Mouse (Mus musculus) ES-E14 (cell line): Measurements from ENCODE around the gene Schip1. TPM values are rescaled to one million over a fixed set of nuclear protein-coding genes. Genes with fewer than 3 reads are reported as not detected.

Experiments used
- DNase-seq: peaks from one replicate; pipeline ENCODE4 v3.0.0-alpha.2; 2013; ENCODE audit warnings: low read depth, low spot score
- H3K27ac ChIP-seq: 2 replicates; pipeline ENCODE4 v1.5.1; 2012; ENCODE audit warnings: low read depth, mild to moderate bottlenecking, low read length, moderate library complexity, mixed read lengths; ENCODE audit not compliant: poor library complexity, insufficient read depth, severe bottlenecking
- H3K36me3 ChIP-seq: 2 replicates; pipeline ENCODE4 v1.6.1; 2012; ENCODE audit warnings: mild to moderate bottlenecking, low read length, moderate library complexity, mixed read lengths; ENCODE audit not compliant: control insufficient read depth, poor library complexity, insufficient read depth, severe bottlenecking
- H3K4me1 ChIP-seq, 2 experiments: fragments of 150-350 bp in 1 of 2; sonication (generic) in 1 of 2; 2 replicates each; pipeline ENCODE4 v1.6.1; 2012; ENCODE audit warnings: low read length in 2 of 2, mild to moderate bottlenecking in 1 of 2, mixed read lengths in 1 of 2; ENCODE audit not compliant: control insufficient read depth in 2 of 2, insufficient read depth in 2 of 2, poor library complexity in 1 of 2
- H3K4me3 ChIP-seq, 2 experiments: fragments of 150-350 bp in 1 of 2; sonication (generic) in 1 of 2; 2 replicates each; pipeline ENCODE4 v1.5.1; 2012; ENCODE audit warnings: low read length in 2 of 2, low read depth in 1 of 2, mild to moderate bottlenecking in 1 of 2, mixed read lengths in 1 of 2; ENCODE audit not compliant: insufficient read depth in 1 of 2, poor library complexity in 1 of 2, severe bottlenecking in 1 of 2
- H3K9ac ChIP-seq: 2 replicates; pipeline ENCODE4 v1.6.1; 2012; ENCODE audit warnings: low read depth, mild to moderate bottlenecking, low read length, mixed read lengths; ENCODE audit not compliant: poor library complexity, insufficient read depth, severe bottlenecking
- H3K9me3 ChIP-seq: fragments of 150-350 bp; sonication (generic); 2 replicates; pipeline ENCODE4 v1.6.1; 2012; ENCODE audit warnings: low read depth, mild to moderate bottlenecking, low read length; ENCODE audit not compliant: control insufficient read depth, insufficient read depth
- CHD2 ChIP-seq: IDR thresholded peaks from 2 replicates; pipeline ENCODE4 v1.6.1; 2014; ENCODE audit warnings: mild to moderate bottlenecking, low read depth, low read length, inconsistent platforms
- HCFC1 ChIP-seq: IDR thresholded peaks from 2 replicates; pipeline ENCODE4 v1.6.1; 2012; ENCODE audit warnings: low read length, inconsistent platforms, borderline replicate concordance; ENCODE audit not compliant: insufficient read depth
- MAFK ChIP-seq: IDR thresholded peaks from 2 replicates; pipeline ENCODE4 v1.6.1; 2014; ENCODE audit warnings: mild to moderate bottlenecking, low read depth, low read length, inconsistent platforms; ENCODE audit not compliant: insufficient read depth
- ZC3H11A ChIP-seq: IDR thresholded peaks from 2 replicates; pipeline ENCODE4 v1.6.1; 2012; ENCODE audit warnings: low read depth, mild to moderate bottlenecking, inconsistent platforms, low read length, borderline replicate concordance
- ZNF384 ChIP-seq: IDR thresholded peaks from 2 replicates; pipeline ENCODE4 v1.6.1; 2012; ENCODE audit warnings: low read depth, low read length, inconsistent platforms
- in situ Hi-C, 2 experiments: fragments of 600-800 bp; cut with MboI; formaldehyde crosslinking; loops; one replicate each; pipeline ENCODE4 v1.15.1; 2025; ENCODE audit warnings: low sequenced_read_pairs in 2 of 2, inconsistent platforms in 1 of 2; ENCODE audit not compliant: unreplicated experiment in 2 of 2
- total RNA-seq: library from RNA; depleted of rRNA; stranded (reverse); fragments of 300-350 nt; gene quantifications from 2 replicates; pipeline ENCODE4 v1.2.3, GENCODE M21; 2012

Schip1 gene
- total RNA-seq, 1 experiment: 38.3 TPM

GRCm38 (mm10) chr3:68623036-68623435, 558.4 kb downstream of the Schip1 start:
- no peak overlapping the region for H3K4me3 ChIP-seq
- H3K4me1 ChIP-seq: peaks cover 0 to 3% of the 10 kb centered on the region in 2 experiments; a peak in 1 of 4 replicates
- no peak overlapping the region for H3K9ac ChIP-seq
- H3K36me3 ChIP-seq: peaks cover 38% of the 10 kb centered on the region
- no peaks in the 10 kb centered on the region for H3K9me3 ChIP-seq
- no peak for TF ChIP-seq MAFK
- TF ChIP-seq ZC3H11A: no peak
- no peak for TF ChIP-seq CHD2
- no peak for TF ChIP-seq ZNF384
- no peak for TF ChIP-seq HCFC1
- no peak for DNase-seq
- no peak overlapping the region for H3K27ac ChIP-seq
- in situ Hi-C loops: no loop called here

DNA sequence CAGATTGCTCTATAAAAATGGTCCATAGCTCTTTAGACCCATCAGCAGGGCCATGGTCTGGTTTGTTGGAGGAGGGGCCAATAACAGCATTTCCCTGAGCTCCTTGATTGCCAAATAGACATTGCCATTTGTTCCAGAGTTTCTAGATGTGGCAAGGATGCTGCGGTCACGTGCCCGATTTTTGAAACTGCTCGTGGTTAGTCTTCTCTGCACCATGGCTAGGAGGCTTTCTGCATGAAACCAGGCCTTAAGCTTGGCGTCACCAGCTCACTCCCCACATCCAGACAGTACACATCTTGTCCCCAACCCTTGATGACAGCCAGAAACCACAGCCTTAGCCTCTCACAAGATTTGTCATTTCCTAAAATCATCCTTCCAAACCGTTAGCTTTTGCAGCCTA, 559.9 kb downstream of the Schip1 start:
- Histone ChIP-seq H3K9me3 (no peaks in the 10 kb centered on the region), H3K9ac (no peak overlapping the region), H3K36me3 (peaks cover 34% of the 10 kb centered on the region)

DNA sequence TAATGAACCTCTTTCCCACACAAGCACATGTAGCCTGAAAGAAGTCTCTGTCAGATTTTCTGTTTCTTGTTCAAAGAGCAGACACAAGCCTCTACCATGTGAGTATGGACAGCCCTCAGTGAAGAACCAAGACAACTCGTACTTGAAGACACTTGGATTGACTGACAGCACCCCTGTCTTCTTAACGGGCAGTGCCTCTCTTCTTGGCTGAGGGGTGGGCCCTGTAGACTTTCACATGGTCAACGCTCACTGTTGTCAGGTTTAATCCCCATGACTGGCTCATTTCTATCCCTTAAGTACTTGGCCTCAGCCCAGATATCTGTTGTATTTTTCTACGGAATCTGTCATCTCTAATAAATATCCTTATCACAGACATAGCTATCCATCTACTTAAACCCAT, 565.7 kb downstream of the Schip1 start:
- Histone ChIP-seq H3K36me3 (peaks cover 13% of the 10 kb centered on the region), H3K4me3 (no peak overlapping the region), H3K4me1 (no peaks in the 10 kb centered on the region), H3K27ac (no peak overlapping the region), H3K9me3 (no peaks in the 10 kb centered on the region), H3K9ac (no peak overlapping the region)
- no peak for TF ChIP-seq CHD2
- no peak for TF ChIP-seq HCFC1
- TF ChIP-seq ZNF384: no peak
- in situ Hi-C loops: no loop called here
- DNase-seq: no peak

More for the DNA sequence above, 559.9 kb downstream of the Schip1 start:
- Histone ChIP-seq H3K4me1 (no peaks in the 10 kb centered on the region), H3K4me3 (no peak overlapping the region), H3K27ac (no peak overlapping the region)
- no peak for DNase-seq
- in situ Hi-C loops: no loop called here
- TF ChIP-seq ZNF384 (no peak), ZC3H11A (no peak), HCFC1 (no peak), CHD2 (no peak), MAFK (no peak)

- H3K4me1 ChIP-seq: no peaks in the 10 kb centered on the region
- no peak overlapping the region for H3K27ac ChIP-seq
- no peak for DNase-seq
- H3K36me3 ChIP-seq: peaks cover 9% of the 10 kb centered on the region
- TF ChIP-seq HCFC1 (no peak), CHD2 (no peak), ZC3H11A (no peak)
- in situ Hi-C loops: no loop called here
- no peak overlapping the region for H3K9ac ChIP-seq
- H3K9me3 ChIP-seq: no peaks in the 10 kb centered on the region
- no peak overlapping the region for H3K4me3 ChIP-seq
Measured at GRCm38 (mm10) chr3:68630821-68631220, 566.2 kb downstream of the Schip1 start.

GRCm38 (mm10) chr3:68632714-68633113, 568.1 kb downstream of the Schip1 start:
- no peak overlapping the region for H3K4me3 ChIP-seq
- in situ Hi-C loops: no loop called here

More at GRCm38 (mm10) chr3:68632714-68633113, 568.1 kb downstream of the Schip1 start:
- no peak for DNase-seq
- H3K9ac ChIP-seq: no peak overlapping the region
- TF ChIP-seq MAFK (no peak), ZNF384 (no peak), ZC3H11A (no peak), HCFC1 (no peak), CHD2 (no peak)
- no peak overlapping the region for H3K27ac ChIP-seq
- no peaks in the 10 kb centered on the region for H3K4me1 ChIP-seq
- no peaks in the 10 kb centered on the region for H3K9me3 ChIP-seq
- H3K36me3 ChIP-seq: peaks cover 2% of the 10 kb centered on the region; the same call in 1 of the 2 replicates
